8 mouse cellular contexts compared by ENCODE assay signal in the genomic region with DNA sequence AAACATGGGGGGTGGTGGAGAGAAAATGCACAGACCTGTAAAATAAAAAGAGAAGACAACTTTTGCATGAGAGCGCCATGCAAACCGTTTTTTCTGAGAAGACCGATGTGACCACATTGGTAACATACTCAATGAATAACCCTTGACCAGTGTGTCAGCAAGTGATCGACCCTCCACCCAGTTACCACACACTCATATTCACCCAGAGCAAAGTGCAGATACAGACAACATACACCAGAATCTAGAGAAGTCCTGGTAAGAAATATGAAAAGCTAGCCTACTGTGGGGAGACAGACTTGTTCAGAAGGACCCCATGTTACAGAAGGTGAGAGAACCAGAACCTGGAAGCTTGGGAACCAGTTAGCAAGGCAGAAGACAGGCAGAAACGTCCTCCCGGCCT. TPM values are rescaled to one million over a fixed set of nuclear protein-coding genes. Genes with fewer than 3 reads are reported as not detected.
DNase-seq lines count a peak whose midpoint lies in the region; ATAC-seq lines count a peak whose summit lies in the region.

No protein-coding gene starts in this region.

- no peak overlapping the region for H3K4me3 ChIP-seq in lung, embryonic 16.5 days (ENCODE audit: low read length)
- peak overlapping the region; percentile 68 for H3K4me3 ChIP-seq in limb, embryonic 15.5 days

- peak overlapping the region; percentile 59 for H3K4me2 ChIP-seq in lung, embryonic 16.5 days (ENCODE audit: low read depth, low read length)
- peak overlapping the region; percentile 59 for H3K4me2 ChIP-seq in limb, embryonic 15.5 days

- WGBS in lung, embryonic 16.5 days: 47% methylated on average over 6 of the region's 6 CpGs
- WGBS in limb, embryonic 15.5 days: 53% methylated on average over 6 of the region's 6 CpGs

- DNase-seq in cerebellum, adult 9-10 months: peak; percentile 71
- no peak for DNase-seq in cerebellum, adult 8-10 months
- no peak for DNase-seq in lung, postnatal 10 days
- DNase-seq in adrenal gland, postnatal 25 days: no peak
- no peak for DNase-seq in ovary, postnatal 10 days (ENCODE audit: low spot score)
- no peak for DNase-seq in layer of hippocampus, postnatal 25 days (ENCODE audit: extremely low spot score in 1 of 2, low spot score in 1 of 2)

- no peaks in the 10 kb centered on the region for H3K36me3 ChIP-seq in lung, embryonic 16.5 days (ENCODE audit: control insufficient read depth, insufficient read depth, low read length)
- no peaks in the 10 kb centered on the region for H3K36me3 ChIP-seq in limb, embryonic 15.5 days

- H3K27me3 ChIP-seq in lung, embryonic 16.5 days (ENCODE audit: control insufficient read depth, insufficient read depth, low read depth, low read length): peaks cover 18% of the 10 kb centered on the region
- H3K27me3 ChIP-seq in limb, embryonic 15.5 days: peaks cover 5% of the 10 kb centered on the region; the same call in 1 of the 2 replicates

- H3K4me1 ChIP-seq in lung, embryonic 16.5 days (replicated peaks; ENCODE audit: control insufficient read depth, insufficient read depth, low read length): peaks cover 18% of the 10 kb centered on the region
- H3K4me1 ChIP-seq in limb, embryonic 15.5 days: peaks cover 21% of the 10 kb centered on the region

- H3K9ac ChIP-seq in lung, embryonic 16.5 days (ENCODE audit: low read length): no peak overlapping the region
- H3K9ac ChIP-seq in limb, embryonic 15.5 days: no peak overlapping the region

- no peak overlapping the region for H3K27ac ChIP-seq in lung, embryonic 16.5 days (ENCODE audit: low read length)
- peak overlapping the region; percentile 92 for H3K27ac ChIP-seq in limb, embryonic 15.5 days

- H3K9me3 ChIP-seq in lung, embryonic 16.5 days (ENCODE audit: control insufficient read depth, low read length): no peaks in the 10 kb centered on the region
- no peaks in the 10 kb centered on the region for H3K9me3 ChIP-seq in limb, embryonic 15.5 days

- ATAC-seq in lung, embryonic 16.5 days (ENCODE audit: low read depth): no peak
- no peak for ATAC-seq in limb, embryonic 15.5 days (ENCODE audit: insufficient number of reproducible peaks, low FRiP score, low TSS enrichment, low read depth)

RNA-seq across cellular contexts. Expression of gene Cacng7, which starts 1.6 kb away (rescaled TPM):
- polyA plus RNA-seq in lung, embryonic 16.5 days (2015; fragmentation: Nextera tagmentation; extraction: Ambion mirVana): 0.24 and 0.55 TPM in 2 replicates
- 1.7 and 2.6 TPM in 2 replicates for polyA plus RNA-seq in limb, embryonic 15.5 days (2015; fragmentation: Nextera tagmentation; extraction: Ambion mirVana)
- 6.6 and 10.1 TPM in 2 replicates for total RNA-seq in adrenal gland, postnatal 25 days (2021)
- total RNA-seq in layer of hippocampus, postnatal 25 days (2021): 100 to 1,000 TPM; 140 TPM

RNA-seq across cellular contexts. Expression of gene Prkcg, which starts 42.2 kb away (rescaled TPM):
- 0.24 and 0.58 TPM in 2 replicates for polyA plus RNA-seq in lung, embryonic 16.5 days (2015; fragmentation: Nextera tagmentation; extraction: Ambion mirVana)
- 0.12 and 0.35 TPM in 2 replicates for polyA plus RNA-seq in limb, embryonic 15.5 days (2015; fragmentation: Nextera tagmentation; extraction: Ambion mirVana)
- total RNA-seq in adrenal gland, postnatal 25 days (2021): 1.0 and 1.2 TPM in 2 replicates
- 100 to 1,000 TPM; 540 to 555 TPM for total RNA-seq in layer of hippocampus, postnatal 25 days (2021)

RNA-seq across cellular contexts. Expression of gene Myadm, which starts 42.3 kb away (rescaled TPM):
- polyA plus RNA-seq in lung, embryonic 16.5 days (2015; fragmentation: Nextera tagmentation; extraction: Ambion mirVana): 142 and 151 TPM in 2 replicates
- polyA plus RNA-seq in limb, embryonic 15.5 days (2015; fragmentation: Nextera tagmentation; extraction: Ambion mirVana): 125 and 177 TPM in 2 replicates
- total RNA-seq in adrenal gland, postnatal 25 days (2021): 64.5 and 71.5 TPM in 2 replicates
- 10 to 100 TPM; 73.5 to 82.2 TPM for total RNA-seq in layer of hippocampus, postnatal 25 days (2021)

RNA-seq across cellular contexts. Expression of gene Cacng8, which starts 59.3 kb away (rescaled TPM):
- 0.73 and 0.79 TPM in 2 replicates for polyA plus RNA-seq in lung, embryonic 16.5 days (2015; fragmentation: Nextera tagmentation; extraction: Ambion mirVana)
- 2.4 and 2.6 TPM in 2 replicates for polyA plus RNA-seq in limb, embryonic 15.5 days (2015; fragmentation: Nextera tagmentation; extraction: Ambion mirVana)
- total RNA-seq in adrenal gland, postnatal 25 days (2021): 2.5 and 5.1 TPM in 2 replicates
- total RNA-seq in layer of hippocampus, postnatal 25 days (2021): 100 to 1,000 TPM; 380 to 428 TPM

Comparison
In these comparisons a context has a peak if more than half of its experiments do, and no peak if none do; other contexts are left out.
1. RNA of gene Cacng7, which starts 1.6 kb away (total RNA-seq): 140 TPM in layer of hippocampus, postnatal 25 days; 6.6 to 10.1 TPM in adrenal gland, postnatal 25 days; every median in the first group is over 10 times any median in the second.
2. RNA of gene Prkcg, which starts 42.2 kb away (total RNA-seq): 540 to 555 TPM in layer of hippocampus, postnatal 25 days; 1.0 to 1.2 TPM in adrenal gland, postnatal 25 days; every median in the first group is over 100 times any median in the second.